Mouse (Mus musculus): Measurements from ENCODE around the gene Nps.

GRCm38 (mm10) chr7:135210831-135211230 lies 47.7 kb upstream of the Nps start:
- TF ChIP-seq CTCF (conservative IDR thresholded peaks at IDR 0.05; ENCODE audit: low read length) (no peak), NANOG (IDR thresholded peaks at IDR 0.05; ENCODE audit: borderline replicate concordance, low read length) (no peak), POU5F1 (IDR thresholded peaks at IDR 0.05; ENCODE audit: borderline replicate concordance, low read length) (no peak)

All from E14TG2a.4 (cell line).